Mouse (Mus musculus) myocyte (in vitro differentiated cells): ENCODE data around the gene Prkd1.

Experiments used
- CEBPB ChIP-seq: IDR thresholded peaks from 2 replicates; pipeline ENCODE4 v1.6.1; 2011; ENCODE audit warnings: mild to moderate bottlenecking, moderate library complexity; ENCODE audit not compliant: poor library complexity, insufficient read depth, severe bottlenecking
- E2F4 ChIP-seq: IDR thresholded peaks from one replicate; pipeline ENCODE4 v1.6.1; 2011; ENCODE audit warnings: mild to moderate bottlenecking, control low read depth, moderate library complexity; ENCODE audit not compliant: insufficient read depth
- MAX ChIP-seq: IDR thresholded peaks from one replicate; pipeline ENCODE4 v1.6.1; 2011; ENCODE audit warnings: low read depth, mild to moderate bottlenecking, control low read depth
- MYOD1 ChIP-seq, 3 experiments: IDR thresholded peaks; one replicate each; pipeline ENCODE4 v1.6.1; 2011; ENCODE audit warnings: control low read depth in 2 of 3, low read depth in 2 of 3, mild to moderate bottlenecking in 2 of 3, moderate library complexity in 1 of 3; ENCODE audit not compliant: insufficient read length in 2 of 3, control insufficient read depth in 1 of 3
- POLR2A ChIP-seq: IDR thresholded peaks from one replicate; pipeline ENCODE4 v1.6.1; 2011; ENCODE audit warnings: low read depth, mild to moderate bottlenecking, control low read depth, moderate library complexity; ENCODE audit not compliant: insufficient read length
- SRF ChIP-seq: IDR thresholded peaks from one replicate; pipeline ENCODE4 v1.6.1; 2011; ENCODE audit warnings: low read depth; ENCODE audit not compliant: control insufficient read depth, insufficient read length
- TCF3 ChIP-seq: IDR thresholded peaks from one replicate; pipeline ENCODE4 v1.6.1; 2011; ENCODE audit warnings: low read depth, control low read depth; ENCODE audit not compliant: insufficient read length
- USF1 ChIP-seq: IDR thresholded peaks from one replicate; pipeline ENCODE4 v1.6.1; 2011; ENCODE audit warnings: low read depth, mild to moderate bottlenecking, control low read depth, moderate library complexity

DNA sequence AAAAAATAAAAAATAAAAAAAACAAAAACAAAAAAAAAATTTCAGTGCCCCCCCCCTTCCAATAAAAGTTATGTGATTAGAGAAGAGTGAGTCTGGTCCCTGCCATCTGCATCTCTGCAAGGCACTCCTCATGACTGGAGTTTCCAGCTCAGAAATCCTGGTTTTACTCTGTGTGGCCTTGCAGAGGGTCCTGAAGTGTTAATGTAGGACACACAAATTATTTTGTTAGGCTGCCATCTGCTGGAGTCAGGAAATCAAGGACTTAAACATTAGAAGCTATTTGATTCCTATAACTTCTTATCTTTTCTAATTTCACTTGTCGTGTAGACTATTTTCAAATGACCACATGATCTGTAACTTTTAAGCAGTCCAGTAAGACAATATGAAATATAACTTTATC, 347.6 kb downstream of the Prkd1 start:
- TF ChIP-seq MAX (no peak), CEBPB (no peak), POLR2A (no peak), USF1 (no peak), E2F4 (no peak), SRF (no peak), TCF3 (no peak), MYOD1 (IDR thresholded peaks at IDR 0.05; ENCODE audit: control insufficient read depth in 1 of 3, insufficient read length in 2 of 3, low read depth in 2 of 3) (no peak)
